Mouse (Mus musculus): ENCODE results near the gene Gfra1. TPM values are rescaled to one million over a fixed set of nuclear protein-coding genes. Genes with fewer than 3 reads are reported as not detected.

Gfra1 gene
- polyA plus RNA-seq, 1 experiment, result 25.1 TPM

DNA sequence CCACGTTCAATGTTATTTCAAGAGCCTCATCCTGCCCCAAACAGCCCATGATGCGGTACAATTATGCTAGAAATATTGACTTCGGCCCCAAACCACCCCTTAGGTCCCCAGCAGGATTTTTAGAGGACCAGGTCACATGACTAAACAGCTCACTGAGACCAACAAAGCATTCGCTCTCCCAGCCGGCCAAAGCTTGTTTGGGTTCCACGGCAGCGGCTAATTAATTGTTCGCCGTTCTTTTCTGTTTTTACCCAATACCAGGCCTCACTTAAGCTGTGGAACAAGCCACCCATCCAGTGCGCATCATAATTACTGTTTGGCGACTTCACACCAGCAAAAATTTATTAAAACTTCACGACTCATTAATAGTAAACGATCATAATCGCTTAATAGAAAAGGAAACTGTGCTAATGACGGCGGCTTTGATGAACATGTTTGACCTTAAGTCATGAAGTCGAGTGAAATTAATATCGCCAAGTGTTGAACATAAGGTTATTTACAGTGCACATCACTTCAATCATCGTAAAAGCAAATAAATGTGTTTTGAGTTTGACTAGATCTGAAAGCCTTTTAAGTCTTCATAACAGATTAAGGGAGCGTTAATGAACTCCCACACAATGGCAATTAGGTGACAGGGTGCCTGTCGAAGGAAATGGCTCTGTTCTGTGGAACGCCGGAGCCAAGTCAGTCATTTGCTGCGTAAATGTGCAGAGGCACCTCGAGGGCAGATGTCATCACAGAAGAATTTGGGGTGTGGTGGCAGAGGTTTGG is 235.5 kb downstream of the Gfra1 start:
- H3K27ac ChIP-seq (ENCODE audit: insufficient read depth, low read length), result no peak overlapping the region
- TF ChIP-seq POLR2A (IDR thresholded peaks at IDR 0.05; ENCODE audit: extremely low read depth, insufficient read depth, low read length), result no peak
- TF ChIP-seq CTCF (IDR thresholded peaks at IDR 0.05; ENCODE audit: extremely low read depth, insufficient read depth, low read length), result no peak
- H3K4me1 ChIP-seq (ENCODE audit: control insufficient read depth, insufficient read depth, low read length), result no peaks in the 10 kb centered on the region
- H3K4me3 ChIP-seq (ENCODE audit: insufficient read depth, low read length), result no peak overlapping the region

DNA sequence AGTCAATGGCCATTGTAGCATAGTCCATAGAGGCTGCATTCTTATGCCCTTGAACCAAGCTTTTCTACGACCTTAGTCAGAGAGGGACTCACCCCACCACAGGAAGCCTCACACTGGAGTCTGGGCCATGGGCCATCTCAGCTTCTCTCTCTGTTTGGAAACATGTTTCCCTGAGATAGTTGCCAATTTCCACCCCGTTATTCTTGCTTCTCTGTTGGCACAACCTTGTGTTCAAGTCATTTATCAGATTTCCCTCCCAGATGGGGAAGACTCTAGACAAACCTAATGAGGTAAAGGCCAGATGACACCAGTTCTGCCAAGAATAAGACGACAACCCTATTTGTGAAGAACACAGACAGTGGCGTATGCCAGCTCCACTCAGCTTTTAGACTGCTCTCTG is 238.1 kb downstream of the Gfra1 start:
- no peak for TF ChIP-seq POLR2A (IDR thresholded peaks at IDR 0.05; ENCODE audit: extremely low read depth, insufficient read depth, low read length)
- no peak for TF ChIP-seq CTCF (IDR thresholded peaks at IDR 0.05; ENCODE audit: extremely low read depth, insufficient read depth, low read length)
- Histone ChIP-seq H3K4me3 (ENCODE audit: insufficient read depth, low read length) (no peak overlapping the region), H3K27ac (ENCODE audit: insufficient read depth, low read length) (no peak overlapping the region)

DNA sequence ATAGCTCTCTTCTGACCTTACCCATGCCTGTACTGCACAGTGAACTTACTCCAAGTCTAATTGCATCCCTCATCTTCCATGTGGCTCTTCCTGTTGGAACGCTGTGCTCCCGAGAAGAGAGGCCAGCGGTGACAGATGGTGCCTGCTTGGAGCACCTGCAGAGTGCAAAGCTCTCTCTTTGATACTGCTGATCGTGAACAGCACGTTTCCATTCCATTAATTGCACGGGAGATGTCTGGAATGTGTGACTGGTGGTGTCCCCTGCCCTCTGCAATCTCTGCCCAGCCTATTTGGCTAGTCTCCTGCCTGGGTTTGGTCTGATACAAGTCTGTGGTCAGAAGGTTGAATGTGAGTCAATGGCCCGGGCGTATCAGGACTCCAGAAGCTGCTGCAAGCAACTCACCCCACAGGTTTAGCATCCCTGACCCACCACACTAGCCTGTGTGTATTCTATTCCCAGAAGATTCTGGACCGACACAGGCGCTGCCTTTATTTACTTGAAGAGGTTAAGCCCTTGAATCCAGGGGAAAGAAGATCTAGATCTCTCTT is 249.1 kb downstream of the Gfra1 start:
- no peak overlapping the region for H3K4me3 ChIP-seq (ENCODE audit: insufficient read depth, low read length)
- no peak for TF ChIP-seq POLR2A (IDR thresholded peaks at IDR 0.05; ENCODE audit: extremely low read depth, insufficient read depth, low read length)
- no peak for TF ChIP-seq CTCF (IDR thresholded peaks at IDR 0.05; ENCODE audit: extremely low read depth, insufficient read depth, low read length)
- H3K27ac ChIP-seq (ENCODE audit: insufficient read depth, low read length), result no peak overlapping the region
- peaks cover 3% of the 10 kb centered on the region for H3K4me1 ChIP-seq (ENCODE audit: control insufficient read depth, insufficient read depth, low read length)

More for the DNA sequence above, 238.1 kb downstream of the Gfra1 start:
- H3K4me1 ChIP-seq (ENCODE audit: control insufficient read depth, insufficient read depth, low read length), result no peaks in the 10 kb centered on the region

DNA sequence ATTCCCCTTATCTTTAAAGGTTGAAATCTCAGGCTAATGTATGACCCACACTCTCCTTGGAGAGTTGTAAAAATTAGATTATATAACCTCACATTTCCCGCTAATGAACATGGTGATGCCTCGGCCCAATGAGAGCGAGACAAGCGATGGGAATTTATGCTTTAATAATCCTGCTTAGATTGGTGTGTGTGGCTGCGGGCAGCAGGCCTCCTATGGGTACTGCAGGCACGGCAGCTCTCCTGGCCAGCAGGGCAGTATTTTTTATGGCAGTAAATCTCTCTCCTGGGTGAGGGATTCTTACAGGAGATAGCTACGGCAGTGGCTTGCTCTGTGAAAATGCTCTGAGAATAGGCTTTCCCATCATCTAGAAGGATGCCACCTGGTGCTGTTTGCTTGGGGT is 250.2 kb downstream of the Gfra1 start:
- Histone ChIP-seq H3K27ac (ENCODE audit: insufficient read depth, low read length) (no peak overlapping the region), H3K4me3 (ENCODE audit: insufficient read depth, low read length) (no peak overlapping the region), H3K4me1 (ENCODE audit: control insufficient read depth, insufficient read depth, low read length) (peaks cover 3% of the 10 kb centered on the region)
- TF ChIP-seq CTCF (IDR thresholded peaks at IDR 0.05; ENCODE audit: extremely low read depth, insufficient read depth, low read length) (no peak), POLR2A (IDR thresholded peaks at IDR 0.05; ENCODE audit: extremely low read depth, insufficient read depth, low read length) (no peak)

DNA sequence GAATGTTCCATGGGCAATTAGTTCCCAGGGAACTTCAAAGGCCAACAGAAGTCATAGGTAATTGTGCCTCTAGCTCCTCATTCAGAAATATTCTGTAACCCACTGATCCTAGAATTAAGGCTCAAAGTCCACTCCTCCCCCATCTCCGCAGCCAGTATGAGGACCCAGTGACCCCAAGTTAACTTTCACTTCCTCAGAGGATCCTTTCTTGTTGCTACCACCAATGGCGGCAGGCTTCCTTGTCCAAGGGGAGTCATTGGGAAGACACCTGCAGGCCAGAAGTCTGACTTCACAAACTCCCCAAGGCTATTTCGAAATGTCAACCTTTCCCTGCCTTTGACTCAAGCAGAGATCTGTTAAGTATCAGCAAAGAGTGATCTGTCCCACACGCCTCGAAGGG is 253.1 kb downstream of the Gfra1 start:
- no peak for TF ChIP-seq CTCF (IDR thresholded peaks at IDR 0.05; ENCODE audit: extremely low read depth, insufficient read depth, low read length)
- TF ChIP-seq POLR2A (IDR thresholded peaks at IDR 0.05; ENCODE audit: extremely low read depth, insufficient read depth, low read length), result no peak
- no peak overlapping the region for H3K4me3 ChIP-seq (ENCODE audit: insufficient read depth, low read length)
- H3K27ac ChIP-seq (ENCODE audit: insufficient read depth, low read length), result no peak overlapping the region
- peaks cover 3% of the 10 kb centered on the region for H3K4me1 ChIP-seq (ENCODE audit: control insufficient read depth, insufficient read depth, low read length)

DNA sequence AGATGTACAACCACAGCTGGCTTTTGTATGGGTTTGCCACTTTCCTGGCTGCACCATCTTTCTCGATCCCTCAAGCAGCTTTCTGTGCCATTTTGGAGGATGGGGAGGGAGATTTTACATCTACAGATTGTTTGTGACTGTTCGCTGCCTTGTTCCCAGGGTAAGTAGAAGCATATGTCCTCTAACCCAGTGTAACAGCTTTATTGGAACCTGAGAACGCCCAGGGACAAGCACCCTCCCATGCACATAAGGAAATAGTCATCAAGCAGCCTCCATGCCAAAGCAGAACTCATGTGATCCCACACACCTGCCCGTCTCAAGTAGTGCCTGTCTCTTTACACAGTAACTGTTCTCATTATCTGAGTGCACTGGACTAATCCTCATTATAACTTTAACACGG is 256.0 kb downstream of the Gfra1 start:
- no peak overlapping the region for H3K4me3 ChIP-seq (ENCODE audit: insufficient read depth, low read length)
- no peak for TF ChIP-seq POLR2A (IDR thresholded peaks at IDR 0.05; ENCODE audit: extremely low read depth, insufficient read depth, low read length)
- TF ChIP-seq CTCF (IDR thresholded peaks at IDR 0.05; ENCODE audit: extremely low read depth, insufficient read depth, low read length), result no peak
- peaks cover 3% of the 10 kb centered on the region for H3K4me1 ChIP-seq (ENCODE audit: control insufficient read depth, insufficient read depth, low read length)
- no peak overlapping the region for H3K27ac ChIP-seq (ENCODE audit: insufficient read depth, low read length)

DNA sequence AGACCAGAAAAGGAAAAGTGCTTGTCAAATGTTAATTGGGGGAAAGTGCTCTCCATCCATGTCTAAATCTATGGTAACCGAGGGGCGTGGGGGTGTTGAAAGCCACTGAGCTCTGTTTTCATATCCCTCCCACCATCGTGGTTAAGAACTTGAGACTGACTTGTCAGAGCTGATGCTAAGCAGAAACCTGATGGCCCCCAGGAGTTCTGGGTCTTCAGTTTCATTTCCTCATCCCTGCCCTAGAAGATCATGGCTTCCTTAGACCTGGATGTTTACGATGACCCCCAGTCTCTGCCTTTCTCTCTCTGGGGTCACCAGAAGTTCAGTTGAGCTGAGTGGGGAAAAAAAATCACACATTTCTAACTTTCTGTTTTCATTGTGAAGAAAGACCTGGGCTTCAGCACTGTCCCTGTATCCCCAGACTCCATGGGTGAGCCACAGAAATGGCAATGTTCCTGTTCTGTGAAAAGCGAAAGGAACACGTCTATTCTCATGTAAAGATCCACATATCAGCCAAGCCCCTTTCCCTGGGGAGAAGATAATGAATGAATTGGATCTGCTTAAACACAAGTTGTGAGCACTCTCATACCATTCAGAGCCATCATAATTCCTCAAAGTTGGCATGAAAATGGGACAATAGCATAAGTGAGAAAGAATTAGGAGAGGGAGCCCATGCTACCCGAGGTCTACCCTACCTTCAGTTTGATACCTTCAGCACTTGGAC is 261.8 kb downstream of the Gfra1 start:
- Histone ChIP-seq H3K4me3 (ENCODE audit: insufficient read depth, low read length) (no peak overlapping the region), H3K27ac (ENCODE audit: insufficient read depth, low read length) (no peak overlapping the region), H3K4me1 (ENCODE audit: control insufficient read depth, insufficient read depth, low read length) (no peaks in the 10 kb centered on the region)
- TF ChIP-seq POLR2A (IDR thresholded peaks at IDR 0.05; ENCODE audit: extremely low read depth, insufficient read depth, low read length) (no peak), CTCF (IDR thresholded peaks at IDR 0.05; ENCODE audit: extremely low read depth, insufficient read depth, low read length) (no peak)

DNA sequence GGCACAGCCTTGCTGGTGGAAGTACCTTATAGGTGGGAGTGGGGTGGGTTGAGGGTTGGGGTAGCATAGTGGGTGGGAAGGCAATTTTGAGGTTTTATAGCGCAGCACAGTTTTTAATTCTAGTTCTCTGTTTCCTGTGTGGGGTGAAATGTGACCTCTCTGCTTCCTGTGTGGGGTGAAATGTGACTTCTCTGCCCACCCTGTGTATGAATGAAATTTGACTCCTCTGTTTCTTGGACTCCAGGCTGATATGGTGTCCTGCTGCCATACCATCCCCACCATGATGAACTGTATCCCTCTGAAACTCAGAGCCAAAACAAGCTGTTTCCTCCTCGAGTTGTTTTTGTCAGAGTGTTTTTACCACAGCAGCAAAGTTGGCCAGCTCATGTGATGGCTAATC is 264.8 kb downstream of the Gfra1 start:
- no peak overlapping the region for H3K4me3 ChIP-seq (ENCODE audit: insufficient read depth, low read length)
- TF ChIP-seq POLR2A (IDR thresholded peaks at IDR 0.05; ENCODE audit: extremely low read depth, insufficient read depth, low read length) (no peak), CTCF (IDR thresholded peaks at IDR 0.05; ENCODE audit: extremely low read depth, insufficient read depth, low read length) (no peak)

DNA sequence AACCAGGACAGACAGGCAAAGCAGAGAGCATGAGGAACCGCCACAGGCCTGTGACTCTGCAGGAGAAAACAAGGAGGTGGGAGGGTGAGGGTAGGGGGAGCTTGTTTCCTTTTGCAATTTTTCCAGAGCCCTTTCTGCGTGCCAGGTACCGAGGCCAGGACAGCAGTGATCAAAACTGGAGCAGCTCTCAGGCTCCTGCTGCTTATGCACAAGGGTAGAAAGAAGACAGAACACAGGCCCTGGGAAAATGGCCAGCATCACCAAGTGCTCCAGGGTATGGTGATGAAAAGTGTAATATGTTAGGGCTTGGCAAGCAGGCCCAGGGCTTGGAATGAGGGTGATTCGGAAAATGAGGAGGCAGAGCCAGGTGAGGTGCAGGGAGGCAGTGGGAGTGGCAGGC is 269.2 kb downstream of the Gfra1 start:
- no peak for TF ChIP-seq POLR2A (IDR thresholded peaks at IDR 0.05; ENCODE audit: extremely low read depth, insufficient read depth, low read length)
- TF ChIP-seq CTCF (IDR thresholded peaks at IDR 0.05; ENCODE audit: extremely low read depth, insufficient read depth, low read length), result no peak

More for the DNA sequence above, 264.8 kb downstream of the Gfra1 start:
- Histone ChIP-seq H3K27ac (ENCODE audit: insufficient read depth, low read length) (no peak overlapping the region), H3K4me1 (ENCODE audit: control insufficient read depth, insufficient read depth, low read length) (no peaks in the 10 kb centered on the region)

More for the DNA sequence above, 269.2 kb downstream of the Gfra1 start:
- Histone ChIP-seq H3K4me3 (ENCODE audit: insufficient read depth, low read length) (no peak overlapping the region), H3K4me1 (ENCODE audit: control insufficient read depth, insufficient read depth, low read length) (no peaks in the 10 kb centered on the region), H3K27ac (ENCODE audit: insufficient read depth, low read length) (no peak overlapping the region)

Other genes starting within 250 kb of the Gfra1 start
- 0.09 TPM in 1 of 2 replicates, not detected in the other for gene Ccdc172, start 56.1 kb upstream of the Gfra1 start, polyA plus RNA-seq (2012; rRNA removed)
- 1.5 and 3.3 TPM in 2 replicates for gene Pnlip, start 196.6 kb upstream of the Gfra1 start, polyA plus RNA-seq (2012; rRNA removed)

All from cortical plate, adult 2 months (tissue).